Mouse (Mus musculus): ENCODE data around the gene Kalrn.

Kalrn gene

DNA sequence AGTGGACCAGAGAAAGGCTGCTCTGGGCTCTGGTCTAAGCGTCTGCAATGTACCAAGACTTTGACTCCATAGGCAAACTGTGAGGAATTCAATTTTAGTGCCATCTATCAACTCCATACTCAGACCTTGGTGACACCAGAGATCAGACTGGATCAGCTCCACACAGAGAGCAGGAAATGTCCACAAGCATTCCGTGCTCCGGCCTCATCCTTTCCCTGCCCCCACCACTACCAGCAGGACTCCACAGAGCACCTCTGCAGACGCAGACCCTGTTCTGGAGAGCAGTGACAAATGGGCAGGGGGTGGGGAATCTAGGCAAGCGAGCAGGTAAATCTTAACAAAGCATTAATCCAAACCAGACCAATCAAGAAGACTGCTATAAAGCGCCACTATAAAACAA is 15.4 kb downstream of the Kalrn start:
- in situ Hi-C loops (cut with MseI, MboI): no loop called here

DNA sequence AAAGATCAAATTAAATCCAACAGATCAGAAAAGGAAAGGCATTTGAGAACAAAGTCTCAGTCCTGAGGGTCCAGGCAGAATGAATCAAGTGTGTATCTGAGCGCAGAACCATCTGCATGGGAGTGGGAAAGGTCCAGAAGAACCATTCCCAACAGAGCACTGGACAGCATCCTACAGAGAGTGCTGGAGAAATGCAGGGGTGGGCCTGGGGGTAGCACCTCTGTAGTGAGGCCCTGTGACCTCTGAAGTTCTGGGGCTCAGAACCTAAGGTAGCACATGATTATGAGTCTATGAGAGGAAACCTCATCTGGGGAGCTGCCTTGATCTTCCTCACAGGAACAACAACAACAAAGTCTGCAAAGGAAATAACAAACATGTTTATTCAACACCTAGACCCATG is 20.6 kb downstream of the Kalrn start:
- in situ Hi-C loops (cut with MseI, MboI): no loop called here

GRCm38 (mm10) chr16:34549470-34549999 is 23.8 kb downstream of the Kalrn start:
- in situ Hi-C loops (cut with MseI, MboI): no loop called here

DNA sequence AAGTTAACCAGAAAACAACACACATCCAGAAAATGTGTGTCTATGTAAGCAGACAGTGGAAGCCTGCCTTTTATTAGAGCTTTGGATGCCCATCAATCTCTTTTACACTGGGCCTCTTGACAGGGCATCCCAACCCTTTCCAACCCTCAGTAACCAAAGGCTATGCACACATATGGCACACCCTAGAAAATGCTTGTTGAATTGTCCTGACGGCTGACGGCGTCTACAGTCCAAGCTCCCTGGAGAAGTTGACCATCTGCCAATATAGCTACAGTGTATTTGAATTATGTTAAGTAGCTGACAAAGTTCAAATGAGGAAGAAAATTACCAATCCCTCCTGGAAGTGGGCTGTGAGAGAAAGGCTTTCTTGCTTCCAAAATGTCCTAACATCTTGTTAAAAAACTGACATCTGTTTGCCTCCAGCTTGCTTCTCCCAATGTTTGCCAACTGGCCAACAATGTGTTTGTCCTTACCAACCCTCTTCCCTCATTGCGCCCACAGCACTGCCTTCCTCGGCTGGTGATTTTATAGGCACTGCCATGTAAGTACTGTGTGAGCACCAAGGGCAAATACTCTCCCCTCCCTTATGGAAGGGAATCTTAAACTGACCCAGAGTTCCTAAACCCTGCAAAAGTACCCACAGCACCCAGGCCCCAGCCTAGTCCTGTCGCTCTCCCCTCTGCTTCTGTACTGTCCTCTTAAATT is 26.4 kb downstream of the Kalrn start:
- in situ Hi-C loops (cut with MseI, MboI): no loop called here

- in situ Hi-C loops (cut with MseI, MboI): no loop called here
Measured at GRCm38 (mm10) chr16:34543754-34544153, 29.6 kb downstream of the Kalrn start.

GRCm38 (mm10) chr16:34542341-34542740 is 31.0 kb downstream of the Kalrn start:
- in situ Hi-C loops (cut with MseI, MboI): no loop called here

DNA sequence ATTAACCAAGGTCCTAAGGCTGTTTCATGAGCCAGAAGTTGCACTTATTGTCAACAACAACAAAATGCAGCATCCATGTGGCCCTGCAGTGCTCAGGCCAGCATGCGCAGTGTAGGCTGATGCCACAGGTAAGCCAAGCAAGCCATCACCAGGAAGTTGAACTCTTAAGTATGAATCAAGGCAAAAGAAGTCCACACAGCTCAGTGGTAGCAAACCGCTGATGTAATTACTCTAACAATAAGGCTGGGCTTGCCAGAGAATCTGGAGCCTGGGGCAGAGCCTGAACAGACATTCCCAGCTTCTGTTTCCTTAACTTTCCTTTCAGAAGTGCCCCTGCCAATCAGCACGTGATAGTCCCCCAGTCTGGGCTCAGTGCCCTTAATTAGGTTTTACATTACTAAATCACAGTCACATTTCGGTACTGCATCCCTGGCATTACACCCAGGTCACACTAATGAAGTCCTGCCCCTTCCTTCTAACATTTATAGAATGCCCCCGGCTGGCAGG is 34.6 kb downstream of the Kalrn start:
- in situ Hi-C loops (cut with MseI, MboI): no loop called here

DNA sequence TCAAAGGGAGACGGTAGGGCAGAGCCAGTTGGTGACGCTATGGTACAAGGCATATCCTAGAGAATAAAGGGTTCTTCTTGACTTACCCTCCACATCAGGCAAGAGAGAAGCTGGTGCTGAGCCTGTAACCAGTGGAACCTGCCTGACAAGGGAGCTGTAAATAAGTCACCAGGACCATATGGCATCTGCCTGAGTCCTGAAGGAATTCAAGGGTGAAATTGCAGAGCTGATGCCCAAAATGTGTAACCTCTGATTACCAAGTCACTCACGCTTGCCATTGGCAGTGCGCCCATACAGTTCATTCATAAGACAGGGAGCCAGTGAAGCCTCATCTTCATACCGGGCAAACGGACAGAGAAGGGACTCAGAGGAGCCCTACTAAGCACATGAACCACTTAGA is 37.0 kb downstream of the Kalrn start:
- in situ Hi-C loops (cut with MseI, MboI): no loop called here

DNA sequence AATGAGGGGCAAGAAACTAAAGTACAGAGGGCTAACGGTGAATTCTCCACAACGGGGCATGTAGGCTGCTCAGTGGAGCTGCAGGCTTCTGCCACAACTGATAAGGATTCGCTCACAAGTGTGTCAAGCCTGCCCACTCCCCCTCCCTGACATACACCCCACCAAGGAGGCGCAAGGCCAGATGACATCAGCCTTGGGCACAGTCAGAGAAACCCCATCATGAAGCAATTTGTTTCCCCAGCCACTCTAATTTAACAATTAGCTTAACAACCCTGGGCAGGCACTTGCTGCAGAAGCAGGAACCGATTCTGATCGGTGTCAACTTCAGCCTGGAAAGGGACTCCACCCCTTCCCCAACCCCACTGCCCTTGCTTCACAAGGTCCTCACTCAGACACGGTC is 38.2 kb downstream of the Kalrn start:
- in situ Hi-C loops (cut with MseI, MboI): no loop called here

DNA sequence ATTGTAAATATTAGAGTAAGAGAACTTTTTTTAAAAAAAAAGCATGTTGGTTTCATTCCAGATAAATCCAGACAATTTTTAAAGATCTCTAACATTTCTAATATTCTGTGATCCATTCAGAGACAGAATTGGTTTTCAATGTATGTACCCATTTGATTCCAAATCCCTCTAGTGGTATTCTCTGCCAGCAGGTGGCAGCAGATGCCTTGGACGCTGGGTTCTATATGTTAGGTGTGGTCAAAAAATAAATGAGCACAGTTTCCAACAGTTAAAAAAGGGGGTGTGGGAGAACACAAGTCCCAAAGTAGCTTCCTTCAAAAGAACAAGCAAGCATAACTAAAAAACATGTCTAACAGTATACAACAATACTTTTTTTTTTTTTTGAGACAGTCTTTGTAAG is 41.8 kb downstream of the Kalrn start:
- in situ Hi-C loops (cut with MseI, MboI): no loop called here

GRCm38 (mm10) chr16:34530029-34530428 is 43.3 kb downstream of the Kalrn start:
- in situ Hi-C loops (cut with MseI, MboI): no loop called here

DNA sequence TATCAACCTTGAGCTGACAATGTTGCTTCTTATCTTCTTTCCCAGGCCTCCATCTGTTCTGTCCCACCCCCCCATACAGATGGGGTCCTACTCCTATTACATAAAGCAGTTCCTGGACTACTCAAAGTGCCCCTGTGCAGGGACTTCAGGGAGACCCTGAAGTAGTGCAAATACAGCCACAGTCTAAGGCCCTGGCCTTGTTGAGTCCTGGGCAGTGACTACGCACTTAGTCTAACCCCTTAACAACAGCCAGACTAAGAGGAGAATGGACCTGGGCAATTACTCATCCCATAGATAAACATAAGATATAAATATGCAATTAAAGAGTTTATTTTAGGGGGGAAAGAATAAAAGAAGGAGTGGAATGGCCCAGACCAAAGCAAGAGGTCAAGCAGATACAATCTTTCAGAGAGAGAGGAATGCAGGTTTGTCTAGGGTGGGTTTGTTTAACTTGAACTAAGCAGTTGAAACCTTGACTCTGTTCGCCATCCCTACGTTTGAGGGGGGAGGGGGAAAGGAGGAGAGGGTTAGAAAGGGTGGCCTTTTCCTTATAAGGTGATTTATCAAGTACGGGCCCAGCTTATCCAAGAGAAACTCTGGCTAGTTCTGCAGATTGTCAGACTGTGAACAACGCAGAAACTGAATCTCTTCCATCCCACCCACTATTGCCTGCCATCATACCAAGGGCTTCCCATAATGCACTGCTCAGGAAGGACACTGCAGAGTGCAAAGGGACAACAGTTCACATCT is 44.9 kb downstream of the Kalrn start:
- in situ Hi-C loops (cut with MseI, MboI): no loop called here

DNA sequence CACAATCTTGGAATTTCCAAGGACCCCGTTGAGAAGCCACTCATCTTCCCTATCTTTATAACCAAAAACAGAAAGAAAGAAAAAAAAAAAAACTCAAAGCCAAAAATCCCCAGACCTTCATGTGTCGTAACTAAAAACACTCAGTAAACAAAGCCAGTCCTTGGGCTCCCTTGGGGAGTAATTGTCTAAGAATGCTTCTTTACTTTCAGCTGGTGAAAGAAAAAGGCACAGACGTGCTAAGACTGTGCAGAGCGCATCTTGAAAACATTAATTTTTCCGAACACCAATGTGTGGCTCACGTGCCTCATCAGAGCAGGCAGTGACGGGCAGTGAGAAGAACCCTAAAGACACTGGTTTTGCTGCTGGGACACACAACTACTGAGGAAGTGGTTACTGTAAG is 47.0 kb downstream of the Kalrn start:
- in situ Hi-C loops (cut with MseI, MboI): no loop called here

DNA sequence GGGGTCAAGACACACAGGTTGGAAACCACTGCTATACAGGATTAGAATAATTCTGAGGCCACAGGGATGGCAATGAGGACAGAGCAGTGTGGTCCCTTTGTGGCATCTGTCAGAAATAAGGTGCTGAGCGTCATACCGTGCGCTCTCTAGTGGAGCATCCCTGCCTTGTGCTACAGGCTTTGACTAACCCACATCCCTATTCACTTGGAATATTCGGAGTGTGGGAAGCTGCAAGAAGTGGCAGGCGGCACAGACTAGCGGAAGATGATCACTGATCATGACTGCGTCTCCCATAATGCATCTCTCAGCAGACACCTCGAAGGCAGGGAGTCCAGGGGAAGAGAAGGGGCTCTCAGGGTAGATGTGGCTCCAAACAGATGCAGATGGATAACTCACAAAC is 47.5 kb downstream of the Kalrn start:
- in situ Hi-C loops (cut with MseI, MboI): no loop called here

DNA sequence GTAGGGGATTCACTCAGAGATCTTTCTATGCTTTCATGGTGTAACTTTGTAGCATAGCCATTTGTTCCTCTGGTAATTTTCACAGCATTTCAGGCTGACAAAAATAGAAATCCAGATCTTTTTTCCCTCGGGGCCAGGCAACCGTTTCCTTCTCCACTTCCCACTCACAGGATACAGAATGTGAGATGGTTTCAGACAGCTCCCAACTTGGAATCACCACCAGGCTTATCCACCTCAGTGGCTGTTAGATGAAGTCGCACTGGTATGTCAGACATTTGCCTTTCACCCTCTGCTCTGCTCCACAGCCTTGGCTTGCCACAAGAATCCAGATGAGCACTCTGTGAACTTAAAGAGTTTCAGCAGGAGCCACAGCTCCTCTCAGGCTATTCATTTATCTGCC is 48.1 kb downstream of the Kalrn start:
- in situ Hi-C loops (cut with MseI, MboI): no loop called here

- in situ Hi-C loops (cut with MseI, MboI): no loop called here
Measured at GRCm38 (mm10) chr16:34521061-34521460, 52.3 kb downstream of the Kalrn start.

- in situ Hi-C loops (cut with MseI, MboI): no loop called here
Measured at GRCm38 (mm10) chr16:34516891-34517398, 56.4 kb downstream of the Kalrn start.

DNA sequence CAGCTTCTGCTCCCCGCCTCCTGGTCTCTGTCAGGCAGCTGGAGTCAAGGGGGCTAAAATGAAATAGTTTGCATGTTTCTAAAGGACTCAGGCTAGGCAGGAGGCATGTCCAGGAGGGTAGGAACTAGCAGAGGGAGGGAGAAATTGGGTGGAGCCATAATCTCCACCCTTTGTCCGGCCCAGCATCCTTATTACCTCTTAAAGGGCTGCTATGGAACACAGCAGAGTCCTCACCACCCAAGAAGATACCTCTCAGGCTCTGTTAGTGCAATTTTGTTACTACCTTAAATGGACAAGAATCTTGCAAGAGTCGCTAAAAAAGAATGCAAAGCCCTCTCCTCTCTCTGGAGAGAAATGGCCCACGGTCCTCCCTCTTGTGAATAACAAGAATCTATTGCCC is 57.8 kb downstream of the Kalrn start:
- in situ Hi-C loops (cut with MseI, MboI): no loop called here

DNA sequence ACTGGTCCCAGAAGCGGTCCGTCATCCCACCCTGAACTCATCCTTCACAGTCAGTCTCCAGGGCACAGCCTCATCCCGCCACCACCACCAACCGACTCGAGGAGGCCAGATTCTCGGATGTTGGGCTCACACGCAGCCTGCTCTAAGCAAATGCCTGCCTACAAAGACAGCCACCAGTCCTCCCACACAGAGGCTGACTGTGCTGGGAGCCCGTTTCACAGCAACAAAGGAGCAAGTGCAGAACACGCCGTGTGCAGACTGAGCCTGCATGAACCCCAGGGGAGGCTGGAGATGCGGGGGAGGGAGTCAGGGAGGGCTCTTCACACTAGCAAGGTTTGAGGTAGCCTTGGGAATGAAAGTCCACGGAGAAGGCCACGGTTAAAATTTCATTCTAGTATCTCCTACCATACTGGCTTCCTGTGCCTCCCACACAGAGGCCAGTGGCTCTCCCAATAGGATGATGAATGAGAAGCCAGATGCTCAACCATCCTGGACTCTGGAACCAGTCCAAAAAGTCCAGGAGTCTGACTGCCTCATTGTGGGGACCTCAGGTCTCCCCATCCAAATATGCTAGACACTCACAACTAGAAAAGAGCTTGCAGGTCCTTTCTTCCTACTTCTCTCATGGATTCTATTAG is 59.3 kb downstream of the Kalrn start:
- in situ Hi-C loops (cut with MseI, MboI): no loop called here

DNA sequence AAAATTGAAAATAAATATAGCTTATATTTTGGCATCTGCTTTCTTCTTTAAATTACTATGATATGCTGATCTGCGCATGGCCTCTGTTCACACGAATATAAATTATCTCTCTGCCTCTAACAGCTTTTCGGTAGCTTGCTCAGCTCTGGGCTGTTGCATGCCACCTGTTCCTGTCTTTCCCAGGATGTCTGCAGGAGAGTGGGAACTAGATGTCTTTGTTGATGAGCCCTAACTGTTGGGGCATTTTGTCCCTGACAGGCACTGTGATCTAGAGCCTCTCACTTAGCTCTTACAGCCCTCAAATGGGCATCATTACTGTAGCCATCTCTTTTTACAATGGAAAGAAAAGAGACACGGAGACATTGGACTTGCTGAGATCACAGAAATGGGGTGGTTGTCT is 61.0 kb downstream of the Kalrn start:
- in situ Hi-C loops (cut with MseI, MboI): no loop called here

- in situ Hi-C loops (cut with MseI, MboI): no loop called here
Measured at GRCm38 (mm10) chr16:34508125-34508524, 65.2 kb downstream of the Kalrn start.

- in situ Hi-C loops (cut with MseI, MboI): no loop called here
Measured at GRCm38 (mm10) chr16:34506048-34506447, 67.3 kb downstream of the Kalrn start.

Data from mouse trophoblast stem cell (cell line).